Mouse (Mus musculus) hindbrain, postnatal 0 days (tissue): ENCODE results near the gene Stx2. TPM values are rescaled to one million over a fixed set of nuclear protein-coding genes. Genes with fewer than 3 reads are reported as not detected.

ENCODE experiments used
- ATAC-seq: fragments of 200-750 bp; cut with Nextera tagmentation; 2 replicates; pipeline ENCODE4 v1.8.0; 2017; ENCODE audit warnings: mild to moderate bottlenecking, moderate TSS enrichment, moderate library complexity
- DNase-seq: peaks from one replicate; pipeline ENCODE4 v3.0.0-alpha.2; 2015; ENCODE audit warnings: low spot score
- H3K27ac ChIP-seq: fragments of 300-500 bp; sonication (generic); 2 replicates; pipeline ENCODE4 v1.5.1; 2014; ENCODE audit warnings: mild to moderate bottlenecking
- H3K27me3 ChIP-seq: fragments of 300-500 bp; sonication (generic); 2 replicates; pipeline ENCODE4 v1.6.1; 2014; ENCODE audit warnings: low read length, mixed read lengths; ENCODE audit not compliant: insufficient read depth
- H3K36me3 ChIP-seq: fragments of 300-500 bp; sonication (generic); 2 replicates; pipeline ENCODE4 v1.6.1; 2014; ENCODE audit warnings: low read length, mixed read lengths; ENCODE audit not compliant: insufficient read depth
- H3K4me1 ChIP-seq: fragments of 300-500 bp; sonication (generic); 2 replicates; pipeline ENCODE4 v1.6.1; 2014; ENCODE audit warnings: antibody characterized with exemption, low read length, mixed read lengths; ENCODE audit not compliant: insufficient read depth
- H3K4me2 ChIP-seq: fragments of 300-500 bp; sonication (generic); 2 replicates; pipeline ENCODE4 v1.6.1; 2014; ENCODE audit warnings: low read depth, mild to moderate bottlenecking, low read length, moderate library complexity, mixed read lengths
- H3K4me3 ChIP-seq: fragments of 300-500 bp; sonication (generic); 2 replicates; pipeline ENCODE4 v1.5.1; 2014; ENCODE audit warnings: low read length
- H3K9ac ChIP-seq: fragments of 300-500 bp; sonication (generic); replicated peaks from 2 replicates; pipeline ENCODE4 v1.6.1; 2014; ENCODE audit warnings: mild to moderate bottlenecking, low read length, moderate library complexity, mixed read lengths
- H3K9me3 ChIP-seq: fragments of 300-500 bp; sonication (generic); 2 replicates; pipeline ENCODE4 v1.6.1; 2016; ENCODE audit warnings: low read length, mixed read lengths
- CTCF ChIP-seq: IDR thresholded peaks from 2 replicates; pipeline ENCODE4 v1.5.1; 2016; ENCODE audit warnings: antibody characterized with exemption, control low read depth, low read depth
- WGBS: fragments of 180-500 bp; shearing (Covaris S2); extraction: QIAGEN DNeasy Blood & Tissue Kit; methylation state at CpG from one replicate; pipeline ENCODE4 v1.1.7; 2014; 5-methylcytosine and 5-hydroxymethylcytosine counted together
- polyA plus RNA-seq: library from polyadenylated mRNA; unstranded; fragments of >200 nt; fragmentation: Nextera tagmentation; extraction: Ambion mirVana; gene quantifications from 2 replicates; pipeline ENCODE4 v1.2.1, GENCODE M21; 2015
- total RNA-seq: library from RNA; depleted of rRNA; stranded (reverse); fragments of >200 nt; gene quantifications from 2 replicates; pipeline ENCODE4 v1.2.3, GENCODE M21; 2014

Stx2 gene
- total and polyA plus RNA-seq, 2 experiments from 2014 or later, result 11.9 to 14.1 TPM

GRCm38 (mm10) chr5:129020731-129021130 is 12.4 kb upstream of the Stx2 start:
- WGBS, result 9% methylated on average over 28 of the region's 28 CpGs
- TF ChIP-seq CTCF, result no peak
- Histone ChIP-seq H3K4me2 (peak overlapping the region; percentile 60), H3K27ac (peak overlapping the region; percentile 95), H3K4me3 (peak overlapping the region; percentile 82), H3K36me3 (no peaks in the 10 kb centered on the region; the same call in 1 of the 2 replicates), H3K9ac (peak overlapping the region; percentile 79), H3K9me3 (no peaks in the 10 kb centered on the region), H3K27me3 (no peaks in the 10 kb centered on the region), H3K4me1 (0 out of 2 replicates have a peak, but pooled peaks cover 4% of the 10 kb centered on the region)
- DNase-seq, result peak; percentile 41
- no peak for ATAC-seq

GRCm38 (mm10) chr5:129020300-129020668 is 11.9 kb upstream of the Stx2 start:
- Histone ChIP-seq H3K4me3 (peak overlapping the region; percentile 82), H3K4me1 (0 out of 2 replicates have a peak, but pooled peaks cover 4% of the 10 kb centered on the region), H3K27me3 (no peaks in the 10 kb centered on the region), H3K9ac (peak overlapping the region; percentile 79), H3K4me2 (peak overlapping the region; percentile 60), H3K9me3 (no peaks in the 10 kb centered on the region), H3K27ac (peak overlapping the region; percentile 95), H3K36me3 (no peaks in the 10 kb centered on the region; the same call in 1 of the 2 replicates)
- DNase-seq (peak; percentile 88), ATAC-seq (peak; percentile 80)
- TF ChIP-seq CTCF, result no peak
- WGBS, result 4% methylated on average over 49 of the region's 56 CpGs

GRCm38 (mm10) chr5:129019497-129020299 is 11.3 kb upstream of the Stx2 start, which contains the start of gene Ran:
Gene Ran, plus strand, starts transcription at chr5:129020069.
- WGBS, result under 1% methylated on average over 69 of the region's 102 CpGs

GRCm38 (mm10) chr5:129018782-129019489 is 10.6 kb upstream of the Stx2 start:
- no peaks in the 10 kb centered on the region; the same call in 1 of the 2 replicates for H3K36me3 ChIP-seq
- H3K4me2 ChIP-seq, result peak overlapping the region; percentile 50
- TF ChIP-seq CTCF, result no peak
- H3K9ac ChIP-seq, result peak overlapping the region; percentile 52
- DNase-seq (no peak), ATAC-seq (no peak)
- peak overlapping the region; percentile 95 for H3K27ac ChIP-seq
- H3K27me3 ChIP-seq, result no peaks in the 10 kb centered on the region
- WGBS, result 89% methylated on average over 13 of the region's 13 CpGs
- 0 out of 2 replicates have a peak, but pooled peaks cover 4% of the 10 kb centered on the region for H3K4me1 ChIP-seq
- H3K4me3 ChIP-seq, result peak overlapping the region; percentile 82
- H3K9me3 ChIP-seq, result no peaks in the 10 kb centered on the region

More at GRCm38 (mm10) chr5:129019497-129020299, 11.3 kb upstream of the Stx2 start, which contains the start of gene Ran:
- ATAC-seq (peak; percentile 92), DNase-seq (peak; percentile 99)
- no peak for TF ChIP-seq CTCF
- Histone ChIP-seq H3K9ac (peak within 1 kb of the TSS; percentile 79), H3K4me1 (0 out of 2 replicates have a peak, but pooled peaks cover 4% of the 10 kb centered on the region), H3K36me3 (no peaks in the 10 kb centered on the region; the same call in 1 of the 2 replicates), H3K27ac (peak within 1 kb of the TSS; percentile 95), H3K9me3 (no peaks in the 10 kb centered on the region), H3K4me2 (peak within 1 kb of the TSS; percentile 60), H3K4me3 (peak within 1 kb of the TSS; percentile 82), H3K27me3 (no peaks in the 10 kb centered on the region)

- no peak for ATAC-seq
- TF ChIP-seq CTCF, result no peak
Observed at GRCm38 (mm10) chr5:129016370-129016769, 8.0 kb upstream of the Stx2 start.

GRCm38 (mm10) chr5:129015540-129015939 is 7.2 kb upstream of the Stx2 start:
- 91% methylated on average over 5 of the region's 5 CpGs for WGBS

More at GRCm38 (mm10) chr5:129016370-129016769, 8.0 kb upstream of the Stx2 start:
- no peak overlapping the region for H3K9ac ChIP-seq
- no peak overlapping the region for H3K4me3 ChIP-seq
- 87% methylated on average over 3 of the region's 3 CpGs for WGBS
- H3K27me3 ChIP-seq, result no peaks in the 10 kb centered on the region
- H3K36me3 ChIP-seq, result no peaks in the 10 kb centered on the region
- H3K4me2 ChIP-seq, result no peak overlapping the region
- DNase-seq, result no peak
- H3K27ac ChIP-seq, result no peak overlapping the region
- 0 out of 2 replicates have a peak, but pooled peaks cover under 1% of the 10 kb centered on the region for H3K4me1 ChIP-seq
- no peaks in the 10 kb centered on the region for H3K9me3 ChIP-seq

More at GRCm38 (mm10) chr5:129015540-129015939, 7.2 kb upstream of the Stx2 start:
- H3K9me3 ChIP-seq, result no peaks in the 10 kb centered on the region
- H3K9ac ChIP-seq, result no peak overlapping the region
- ATAC-seq (no peak), DNase-seq (no peak)
- H3K36me3 ChIP-seq, result no peaks in the 10 kb centered on the region
- H3K4me3 ChIP-seq, result no peak overlapping the region
- H3K4me1 ChIP-seq, result no peaks in the 10 kb centered on the region
- no peaks in the 10 kb centered on the region for H3K27me3 ChIP-seq
- H3K27ac ChIP-seq, result no peak overlapping the region
- no peak for TF ChIP-seq CTCF
- no peak overlapping the region for H3K4me2 ChIP-seq
